Mouse (Mus musculus) regulatory T cell (primary cell): ENCODE measurements at regions not wholly inside any gene's neighbourhood (a gene's known extent, or its start where the extent isn't known, plus 50 kb on each side); places are given as distances from the start of the nearest gene placed in this dataset.
"Not testable (repeated sequence)": the region's sequence is repeated elsewhere in the genome, so short reads cannot be mapped to it uniquely, and the experiment has no call there.

Experiments used
- in situ Hi-C: fragments of 300-600 bp; cut with MboI, MseI; formaldehyde crosslinking; loops from one replicate; pipeline ENCODE4 v1.15.1; 2025; ENCODE audit warnings: high pct_unique_total_duplicates

DNA sequence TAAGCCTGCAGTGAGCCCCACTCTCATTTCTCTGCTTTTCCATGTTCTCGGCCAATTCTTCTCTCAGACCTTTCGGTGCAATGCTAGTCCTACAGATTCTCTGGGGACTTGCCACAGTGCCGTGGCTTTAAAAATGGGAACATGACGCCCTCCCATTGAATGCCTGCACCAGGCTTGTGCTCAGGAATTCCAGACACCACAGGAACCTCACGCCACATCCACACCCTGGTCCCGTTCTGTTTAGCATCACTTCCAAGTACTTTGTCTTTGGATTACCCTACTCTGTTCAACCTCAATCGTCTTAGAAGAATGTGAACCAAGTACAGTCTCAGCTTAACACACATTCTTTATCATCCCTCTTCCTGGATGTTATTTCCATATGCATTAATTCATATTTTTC is 66.5 kb downstream of the Nabp1 start:
- in situ Hi-C loops, result no loop called here

DNA sequence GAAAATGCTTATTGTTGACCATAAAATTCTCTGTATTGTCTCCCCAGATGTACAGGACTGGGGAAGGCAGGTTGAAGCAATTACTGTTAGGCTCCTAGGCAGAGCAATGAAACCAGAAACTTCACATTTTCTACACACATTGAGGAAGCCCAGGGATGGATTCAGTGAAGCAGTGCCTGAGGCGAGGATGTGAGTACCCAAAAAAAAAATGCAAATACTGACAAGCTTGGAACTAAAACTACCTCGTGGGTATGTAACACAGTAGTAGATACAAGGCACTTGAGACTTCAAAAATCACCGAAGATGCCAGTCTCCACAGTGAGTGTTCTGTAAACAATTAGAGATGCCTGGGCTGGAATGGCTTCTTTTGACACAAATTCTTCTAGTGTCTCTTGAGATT is 74.6 kb downstream of the Nabp1 start:
- in situ Hi-C loops, result no loop called here

DNA sequence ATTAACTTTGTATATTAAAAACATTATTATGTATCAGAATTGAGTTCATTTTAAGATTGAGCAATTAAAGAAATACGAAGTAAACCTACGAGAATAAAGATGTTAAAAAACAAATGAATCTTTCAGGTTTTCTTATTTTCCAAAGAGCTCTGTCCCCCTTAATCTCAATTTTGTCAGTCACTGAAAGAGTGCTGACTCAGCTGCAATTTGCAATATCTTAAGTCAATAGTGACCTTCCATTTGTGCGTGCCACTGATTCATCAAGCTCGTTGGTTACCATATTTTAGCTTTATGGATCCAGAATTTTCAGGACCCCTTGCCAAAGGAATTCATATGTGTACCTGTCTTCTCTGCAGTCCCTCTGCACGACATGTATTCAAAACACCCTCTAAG is 75.7 kb downstream of the Nabp1 start:
- in situ Hi-C loops, result no loop called here

DNA sequence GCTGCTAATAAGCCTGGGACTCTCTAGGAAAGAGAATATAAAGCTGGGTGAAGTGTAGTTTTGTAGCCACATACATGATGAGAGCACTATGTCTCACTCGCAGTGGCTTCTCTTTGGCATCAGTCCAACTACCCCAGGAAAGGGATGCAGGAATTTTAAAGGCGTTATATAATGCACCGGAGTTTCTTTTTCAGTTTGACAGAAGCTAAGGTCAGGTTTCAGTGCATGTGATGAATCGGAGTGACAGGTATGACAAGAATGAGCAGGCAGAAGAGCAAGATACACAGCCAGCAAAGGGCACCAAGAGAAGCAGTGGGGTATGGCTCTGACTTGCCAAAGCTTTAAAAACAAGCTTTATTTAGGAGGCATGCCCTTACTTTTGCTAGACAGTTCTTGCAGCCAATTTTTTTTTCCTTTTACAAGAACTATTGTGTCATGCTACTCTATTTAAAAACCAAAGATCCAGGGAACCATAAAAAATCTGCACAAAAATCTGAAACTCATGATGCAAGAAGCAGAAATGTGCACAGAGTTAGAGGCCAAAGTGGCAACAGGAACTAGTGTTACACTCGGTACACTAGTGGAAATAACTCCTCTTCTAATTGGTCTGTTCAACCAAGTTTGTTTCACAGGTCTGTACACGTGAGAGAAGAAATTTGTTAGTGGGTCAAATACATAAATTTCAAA is 76.2 kb downstream of the Nabp1 start:
- in situ Hi-C loops, result no loop called here

DNA sequence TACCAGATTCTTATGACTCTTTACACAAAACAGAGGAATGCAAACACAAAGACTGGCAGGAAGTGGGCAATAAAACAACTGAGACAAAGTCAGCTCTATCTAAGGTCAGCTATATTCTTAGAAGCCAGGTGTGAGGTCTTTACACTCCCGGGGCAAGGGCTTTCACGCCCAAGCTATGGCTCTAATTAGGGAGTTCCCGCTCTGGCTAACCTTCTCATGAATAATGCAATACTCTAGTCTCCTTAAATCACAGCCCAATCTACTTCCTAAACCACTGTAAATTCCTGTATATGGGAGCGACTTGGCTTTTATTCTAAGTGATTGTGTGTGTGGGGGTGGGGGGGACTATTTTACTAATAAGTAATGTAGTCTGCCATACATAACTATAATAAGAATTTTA is 77.7 kb downstream of the Nabp1 start:
- in situ Hi-C loops, result not testable (repeated sequence)

DNA sequence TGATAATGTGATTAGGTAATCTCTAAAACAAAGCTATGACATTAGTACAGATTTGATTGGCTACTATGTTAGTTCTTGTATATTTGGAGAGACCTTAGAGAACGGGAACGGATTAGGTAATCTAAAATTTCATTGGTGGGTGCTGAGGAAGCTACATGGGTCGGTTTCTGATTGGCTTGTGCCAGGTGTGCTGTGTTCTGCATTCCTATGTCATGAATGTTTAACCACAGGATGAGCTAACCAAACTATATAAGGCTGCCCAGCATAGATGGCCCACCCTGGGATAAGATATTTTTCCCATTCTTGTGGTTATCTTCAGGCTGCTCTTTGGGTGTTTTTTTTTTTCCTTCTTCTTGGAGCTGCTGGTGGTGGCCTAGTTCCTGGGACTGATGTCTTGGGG is 91.4 kb downstream of the Nabp1 start:
- in situ Hi-C loops, result no loop called here

DNA sequence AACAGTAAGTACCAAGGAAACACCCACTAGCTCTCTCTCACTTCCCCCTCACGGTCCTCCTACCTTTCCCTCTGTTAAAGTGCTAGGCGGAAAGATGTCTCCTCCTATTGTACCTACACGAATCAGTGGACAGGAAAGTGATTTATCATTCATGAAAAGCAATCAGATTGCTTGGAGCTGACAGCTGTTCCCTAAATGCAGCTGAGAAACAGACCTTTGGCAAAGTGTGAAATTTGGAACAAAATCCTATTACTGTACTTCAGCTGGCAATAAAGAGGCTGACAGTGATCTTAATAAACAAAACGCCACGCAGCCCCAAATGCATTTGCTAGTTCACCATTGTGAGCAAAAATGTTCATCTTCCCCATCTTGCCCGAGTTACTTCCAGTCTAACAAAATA is 94.2 kb downstream of the Nabp1 start:
- in situ Hi-C loops, result no loop called here

DNA sequence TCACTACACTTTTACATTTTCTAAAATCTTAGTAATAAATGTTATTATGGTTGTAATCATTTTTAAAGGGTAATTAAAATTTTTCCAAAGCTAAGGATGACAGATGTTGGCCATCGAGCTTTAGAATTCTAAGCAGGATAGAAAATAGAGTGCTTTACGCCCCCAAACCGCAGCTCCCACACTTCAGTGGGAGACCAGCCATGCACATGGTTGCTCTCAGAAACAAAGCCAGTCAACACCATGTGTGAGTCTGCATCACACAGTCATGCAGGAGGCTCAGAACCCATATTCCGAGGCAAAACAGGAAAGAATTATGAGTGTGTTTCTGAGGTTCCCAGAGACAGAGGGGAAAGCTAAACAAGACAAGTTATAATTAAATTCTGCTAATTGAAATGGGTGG is 91.3 kb downstream of the Cavin2 start:
- in situ Hi-C loops, result no loop called here

DNA sequence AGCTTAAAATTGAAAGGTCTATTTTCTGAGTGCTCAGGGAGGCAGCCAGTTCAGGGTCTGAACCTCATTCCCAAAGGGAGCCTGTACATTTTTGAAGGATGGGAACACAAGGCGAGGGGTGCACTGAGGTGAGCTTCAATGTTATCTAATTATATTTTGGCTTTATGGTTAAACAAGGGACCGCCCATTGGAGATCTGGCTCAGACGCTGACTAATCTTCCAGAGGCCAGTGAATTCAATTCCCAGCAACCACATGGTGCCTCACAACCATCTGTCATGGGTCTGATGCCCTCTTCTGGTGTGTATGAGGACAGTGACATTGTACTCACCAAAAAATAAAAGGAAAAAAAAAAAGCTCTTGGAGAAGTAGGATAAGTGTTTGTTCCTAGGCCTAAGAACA is 78.7 kb downstream of the Cavin2 start:
- in situ Hi-C loops, result no loop called here

DNA sequence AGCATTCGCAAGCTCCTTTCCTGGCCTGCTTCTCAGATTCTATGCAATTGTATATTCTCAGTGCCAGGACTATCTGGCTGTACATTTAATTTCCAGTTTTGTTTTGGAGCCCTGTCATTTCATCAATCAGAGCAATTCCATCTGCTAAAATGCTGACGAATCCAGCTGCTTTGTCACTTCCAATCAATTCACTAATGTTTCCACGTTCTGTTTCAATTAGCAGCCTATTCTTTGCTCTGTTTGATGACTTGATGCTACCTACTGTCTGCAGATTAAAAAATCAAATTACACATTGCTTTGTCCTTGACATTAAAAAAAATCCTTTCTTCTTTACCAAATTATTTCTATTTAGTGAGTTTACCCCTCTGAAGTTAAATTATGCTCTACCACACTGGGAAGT is 71.2 kb downstream of the Cavin2 start:
- in situ Hi-C loops, result loop anchor here (5.0 kb wide), 1 partner anchor 92 kb away; no protein-coding TSS in a partner anchor
